Mouse (Mus musculus) megakaryocyte progenitor cell, adult 5-6 weeks (primary cell): ENCODE results near the gene Gba. TPM values are rescaled to one million over a fixed set of nuclear protein-coding genes. Genes with fewer than 3 reads are reported as not detected.
A peak's percentile ranks its signal among the peaks of the same experiment; 100 is the strongest.
"Not testable (repeated sequence)": the region's sequence is repeated elsewhere in the genome, so short reads cannot be mapped to it uniquely, and the experiment has no call there.

Experiments
- ATAC-seq: replicated peaks from 2 replicates; pipeline ENCODE4 v1.8.0; 2016; ENCODE audit warnings: mild to moderate bottlenecking, moderate TSS enrichment, inconsistent platforms; ENCODE audit not compliant: poor library complexity
- total RNA-seq, 2 experiments: library from RNA; stranded (forward) in 1 of 2; stranded (reverse) in 1 of 2; fragments of 157-497, 149-512 nt in 1 of 2; fragments of 200-1000 nt in 1 of 2; gene quantifications; 2 replicates each; pipeline versions ENCODE4 v1.2.3 to v1.2.4; 2015 to 2017

Gba gene
- total RNA-seq (2015), result 52.8 and 60.0 TPM in 2 replicates
- 51.4 and 55.8 TPM in 2 replicates for total RNA-seq (2017)

GRCm38 (mm10) chr3:89202253-89203141, at the start of gene Gba:
Gene Gba, plus strand, starts transcription at chr3:89202928.
- peak; percentile 93 for ATAC-seq

GRCm38 (mm10) chr3:89156951-89157350, 45.8 kb upstream of the Gba start:
- ATAC-seq, result no peak

GRCm38 (mm10) chr3:89158651-89159050, 44.1 kb upstream of the Gba start:
- no peak for ATAC-seq

- ATAC-seq, result peak; percentile 70
Observed at GRCm38 (mm10) chr3:89159211-89159610, 43.5 kb upstream of the Gba start.

GRCm38 (mm10) chr3:89159616-89160344, 42.9 kb upstream of the Gba start, which contains the start of gene Hcn3:
Gene Hcn3, minus strand, starts transcription at chr3:89160196.
- peak; percentile 65 for ATAC-seq

GRCm38 (mm10) chr3:89161207-89161606, 41.5 kb upstream of the Gba start:
- not testable (repeated sequence) for ATAC-seq

GRCm38 (mm10) chr3:89161786-89162185, 40.9 kb upstream of the Gba start:
- ATAC-seq, result no peak

GRCm38 (mm10) chr3:89163123-89163522, 39.6 kb upstream of the Gba start:
- ATAC-seq, result no peak

GRCm38 (mm10) chr3:89163643-89164245, 39.0 kb upstream of the Gba start:
- no peak for ATAC-seq

GRCm38 (mm10) chr3:89164506-89165267, 38.0 kb upstream of the Gba start, which contains the start of gene Clk2:
Gene Clk2, plus strand, starts transcription at chr3:89164795.
- ATAC-seq, result peak; percentile 96

GRCm38 (mm10) chr3:89165268-89165870, 37.4 kb upstream of the Gba start:
- no peak; the same call in 1 of the 2 replicates for ATAC-seq

GRCm38 (mm10) chr3:89166945-89167344, 35.8 kb upstream of the Gba start:
- ATAC-seq, result no peak

- no peak for ATAC-seq
Observed at GRCm38 (mm10) chr3:89174844-89175243, 27.9 kb upstream of the Gba start.

- no peak for ATAC-seq
Observed at GRCm38 (mm10) chr3:89175544-89175943, 27.2 kb upstream of the Gba start.

GRCm38 (mm10) chr3:89176421-89176820, 26.3 kb upstream of the Gba start:
- no peak for ATAC-seq

GRCm38 (mm10) chr3:89177242-89178106, 25.3 kb upstream of the Gba start, which contains the start of gene Scamp3:
Gene Scamp3, plus strand, starts transcription at chr3:89177473.
- peak; percentile 87 for ATAC-seq

- ATAC-seq, result no peak
Observed at GRCm38 (mm10) chr3:89178107-89178385, 24.7 kb upstream of the Gba start.

GRCm38 (mm10) chr3:89179056-89179455, 23.7 kb upstream of the Gba start:
- ATAC-seq, result no peak

GRCm38 (mm10) chr3:89181749-89182500, 20.8 kb upstream of the Gba start:
- no peak for ATAC-seq
